Mouse (Mus musculus) liver, embryonic 11.5 days (tissue): Measurements from ENCODE around the gene Usp10. TPM values are rescaled to one million over a fixed set of nuclear protein-coding genes. Genes with fewer than 3 reads are reported as not detected.

Experiments
- ATAC-seq: fragments of 200-750 bp; cut with Nextera tagmentation; replicated peaks from 2 replicates; pipeline ENCODE4 v1.8.0; 2017; ENCODE audit warnings: moderate number of reproducible peaks, mild to moderate bottlenecking, moderate TSS enrichment, moderate library complexity; ENCODE audit not compliant: low FRiP score
- DNase-seq: peaks from one replicate; pipeline ENCODE4 v3.0.0-alpha.2; 2017; ENCODE audit warnings: low spot score
- H3K27ac ChIP-seq: fragments of 300-500 bp; sonication (generic); 2 replicates; pipeline ENCODE4 v1.5.1; 2014; ENCODE audit warnings: mild to moderate bottlenecking, low read depth, low read length, control low read depth
- H3K27me3 ChIP-seq: fragments of 300-500 bp; sonication (generic); replicated peaks from 2 replicates; pipeline ENCODE4 v1.6.1; 2014; ENCODE audit warnings: low read length, mixed read lengths; ENCODE audit not compliant: control insufficient read depth, insufficient read depth
- H3K36me3 ChIP-seq: fragments of 300-500 bp; sonication (generic); 2 replicates; pipeline ENCODE4 v1.6.1; 2014; ENCODE audit warnings: mild to moderate bottlenecking, low read length, moderate library complexity, mixed read lengths; ENCODE audit not compliant: control insufficient read depth, insufficient read depth
- H3K4me1 ChIP-seq: fragments of 300-500 bp; sonication (generic); replicated peaks from 2 replicates; pipeline ENCODE4 v1.6.1; 2014; ENCODE audit warnings: low read length, mixed read lengths; ENCODE audit not compliant: control insufficient read depth, insufficient read depth
- H3K4me2 ChIP-seq: fragments of 300-500 bp; sonication (generic); 2 replicates; pipeline ENCODE4 v1.6.1; 2014; ENCODE audit warnings: mild to moderate bottlenecking, control low read depth, moderate library complexity
- H3K4me3 ChIP-seq: fragments of 300-500 bp; sonication (generic); 2 replicates; pipeline ENCODE4 v1.5.1; 2014; ENCODE audit warnings: low read depth, low read length, control low read depth
- H3K9ac ChIP-seq: fragments of 300-500 bp; sonication (generic); 2 replicates; pipeline ENCODE4 v1.6.1; 2014; ENCODE audit warnings: low read depth, low read length, control low read depth
- H3K9me3 ChIP-seq: fragments of 300-500 bp; sonication (generic); 2 replicates; pipeline ENCODE4 v1.6.1; 2016; ENCODE audit warnings: low read length, inconsistent platforms, mixed read lengths; ENCODE audit not compliant: control insufficient read depth
- whole genome bisulfite sequencing: fragments of 180-500 bp; shearing (Covaris S2); extraction: QIAGEN DNeasy Blood & Tissue Kit; methylation state at CpG from one replicate; pipeline ENCODE4 v1.1.7; 2014; 5-methylcytosine and 5-hydroxymethylcytosine counted together
- polyA plus RNA-seq: library from polyadenylated mRNA; unstranded; fragments of >200 nt; fragmentation: Nextera tagmentation; extraction: Ambion mirVana; gene quantifications from 2 replicates; pipeline ENCODE4 v1.2.1, GENCODE M21; 2014

The Usp10 gene
- polyA plus RNA-seq, 1 experiment from 2014 or later: 175 TPM

DNA sequence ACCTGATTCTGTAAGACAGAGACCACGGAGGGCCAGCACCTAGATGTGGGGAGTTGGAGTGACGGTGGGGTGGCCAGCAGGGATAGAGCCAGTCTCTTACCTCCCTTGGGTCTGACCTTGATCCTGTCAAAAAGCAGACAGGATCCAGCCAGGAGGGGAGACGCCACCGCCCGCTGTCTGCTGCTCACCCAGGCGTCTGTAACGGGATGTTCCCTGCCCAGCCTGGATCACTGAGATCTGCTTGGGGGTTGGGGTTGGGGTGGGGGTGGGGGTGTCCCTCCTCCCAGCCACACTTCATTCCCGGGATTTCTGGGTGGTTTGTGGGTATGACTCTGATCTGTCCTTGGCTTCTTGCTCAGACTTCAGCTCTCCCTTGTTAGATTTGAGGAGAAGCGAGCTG, 92.2 kb downstream of the Usp10 start:
- Histone ChIP-seq H3K36me3 (no peaks in the 10 kb centered on the region), H3K4me3 (no peak overlapping the region), H3K27me3 (no peaks in the 10 kb centered on the region), H3K27ac (no peak overlapping the region), H3K9me3 (no peaks in the 10 kb centered on the region), H3K4me1 (no peaks in the 10 kb centered on the region; the same call in 1 of the 2 replicates), H3K4me2 (no peak overlapping the region), H3K9ac (no peak overlapping the region)
- DNase-seq (no peak), ATAC-seq (no peak)
- 52% methylated on average over 9 of the region's 9 CpGs for WGBS

DNA sequence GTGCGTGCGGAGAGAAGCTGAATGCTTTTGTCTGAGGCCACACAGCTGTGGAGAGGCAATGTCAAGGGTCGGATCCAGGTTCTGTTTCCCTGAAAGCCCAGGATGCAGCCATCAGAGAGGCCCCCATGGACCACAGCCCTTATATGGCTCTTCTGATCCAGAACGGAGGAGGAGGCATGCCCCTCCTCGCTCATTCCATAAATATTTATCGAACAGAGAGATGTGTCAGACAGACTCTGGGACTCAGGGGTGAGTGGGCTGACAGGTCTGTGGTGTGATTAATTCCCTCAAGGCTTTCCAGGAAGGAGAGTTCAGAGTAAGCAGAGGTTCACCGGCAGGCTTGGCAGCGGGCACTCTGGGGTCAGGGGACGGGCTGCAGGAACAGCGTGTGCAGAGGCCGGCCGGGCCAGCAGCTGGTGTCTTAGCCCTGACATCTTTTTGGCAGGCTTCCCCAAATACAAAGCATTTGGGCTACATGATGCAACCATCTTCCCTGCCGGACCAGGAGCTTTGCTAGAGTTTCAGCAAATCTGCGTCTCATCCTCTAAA, 94.1 kb downstream of the Usp10 start:
- no peaks in the 10 kb centered on the region for H3K36me3 ChIP-seq
- H3K9ac ChIP-seq: no peak overlapping the region
- no peak overlapping the region for H3K4me3 ChIP-seq
- no peak for DNase-seq
- H3K4me2 ChIP-seq: no peak overlapping the region
- H3K27ac ChIP-seq: no peak overlapping the region
- no peak for ATAC-seq
- no peaks in the 10 kb centered on the region for H3K9me3 ChIP-seq
- no peaks in the 10 kb centered on the region; the same call in 1 of the 2 replicates for H3K4me1 ChIP-seq
- WGBS: 57% methylated on average over 14 of the region's 14 CpGs
- H3K27me3 ChIP-seq: no peaks in the 10 kb centered on the region

GRCm38 (mm10) chr8:120004705-120005381, 94.7 kb downstream of the Usp10 start:
- Histone ChIP-seq H3K36me3 (no peaks in the 10 kb centered on the region), H3K9ac (no peak overlapping the region), H3K4me1 (no peaks in the 10 kb centered on the region; the same call in 1 of the 2 replicates), H3K27ac (peak overlapping the region; percentile 19; the same call in 1 of the 2 replicates), H3K4me3 (no peak overlapping the region), H3K27me3 (no peaks in the 10 kb centered on the region), H3K4me2 (no peak overlapping the region), H3K9me3 (no peaks in the 10 kb centered on the region)
- 59% methylated on average over 2 of the region's 2 CpGs for WGBS
- no peak for DNase-seq
- ATAC-seq: no peak

DNA sequence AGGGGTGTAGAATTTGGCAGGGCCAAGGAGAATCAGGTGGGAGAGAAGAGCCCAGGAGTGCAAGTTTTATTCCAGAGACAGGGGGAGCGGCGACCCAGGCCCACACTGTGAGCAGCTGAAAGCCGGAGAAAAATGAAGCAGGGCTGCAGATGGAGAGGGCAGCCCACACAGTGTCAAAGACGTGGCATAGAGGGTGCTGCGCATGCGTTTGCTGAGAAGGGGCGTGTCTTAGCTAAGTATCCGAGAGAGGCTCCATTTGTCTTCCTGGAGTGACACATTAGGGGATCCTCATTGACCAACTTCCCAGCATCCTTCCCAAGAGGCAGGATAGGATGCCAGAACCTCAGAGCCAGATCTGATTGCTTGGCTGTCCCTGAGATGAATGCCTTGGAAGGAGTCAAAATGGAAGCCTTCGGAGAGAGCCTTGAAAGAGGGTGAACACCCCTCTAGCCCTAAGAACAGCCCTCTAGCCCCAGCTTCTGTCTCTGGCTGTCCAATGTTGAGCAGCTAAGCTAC, 96.5 kb downstream of the Usp10 start:
- Histone ChIP-seq H3K9me3 (no peaks in the 10 kb centered on the region), H3K9ac (no peak overlapping the region), H3K4me3 (no peak overlapping the region), H3K36me3 (no peaks in the 10 kb centered on the region), H3K27me3 (no peaks in the 10 kb centered on the region), H3K4me1 (no peaks in the 10 kb centered on the region; the same call in 1 of the 2 replicates), H3K4me2 (no peak overlapping the region), H3K27ac (no peak overlapping the region)
- WGBS: 41% methylated on average over 9 of the region's 9 CpGs
- DNase-seq (no peak), ATAC-seq (no peak)

Other genes with a start within 250 kb of the Usp10 start
- gene Wfdc1, start 244.0 kb upstream of the Usp10 start, polyA plus RNA-seq: 0.22 and 0.36 TPM in 2 replicates
- gene Atp2c2, start 210.4 kb upstream of the Usp10 start, polyA plus RNA-seq: 0.40 and 0.51 TPM in 2 replicates
- gene Tldc1, start 131.9 kb upstream of the Usp10 start, polyA plus RNA-seq: 9.5 and 10.3 TPM in 2 replicates
- 132 and 155 TPM in 2 replicates for gene Cotl1, start 69.8 kb upstream of the Usp10 start, polyA plus RNA-seq
- 9.1 TPM in 2 replicates for gene Klhl36, start 48.1 kb upstream of the Usp10 start, polyA plus RNA-seq
- gene Gm20388, start 481 bp downstream of the Usp10 start, polyA plus RNA-seq: 1.4 and 5.3 TPM in 2 replicates
- gene Crispld2, start 82.1 kb downstream of the Usp10 start, polyA plus RNA-seq: 3.8 and 4.4 TPM in 2 replicates
- 27.4 and 30.1 TPM in 2 replicates for gene Zdhhc7, start 191.1 kb downstream of the Usp10 start, polyA plus RNA-seq
- 2.1 TPM in 2 replicates for gene 6430548M08Rik, start 203.8 kb downstream of the Usp10 start, polyA plus RNA-seq